Comparison of ENCODE assay signal across 11 mouse cellular contexts in the genomic region with DNA sequence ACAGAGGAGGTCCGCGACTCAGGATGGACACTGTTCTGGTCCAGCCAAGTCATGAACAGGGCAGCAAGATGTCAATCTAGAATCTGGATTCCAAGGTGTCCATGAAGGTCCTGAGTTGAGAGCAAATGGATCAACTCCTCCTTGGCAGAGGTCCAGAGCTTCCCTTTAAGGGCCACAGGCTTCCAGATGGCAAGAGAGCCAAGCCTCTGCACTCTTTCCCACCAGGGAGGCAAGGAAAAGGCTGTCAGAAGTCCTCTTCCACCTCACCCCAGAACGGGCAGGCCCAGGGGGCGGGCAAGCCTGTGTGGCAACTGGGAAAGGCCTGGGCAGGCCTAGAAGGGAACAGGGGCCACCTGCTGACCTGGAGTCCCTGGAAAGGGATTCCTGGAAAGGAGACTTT. TPM values are rescaled to one million over a fixed set of nuclear protein-coding genes. Genes with fewer than 3 reads are reported as not detected.
DNase-seq lines count a peak whose midpoint lies in the region; ATAC-seq lines count a peak whose summit lies in the region.
"Had no signal": no experiment of that assay in that cellular context is flagged by ENCODE, and none has a peak within 500 bp of the region (broad histone marks: within the 10 kb centered on the region; RNA-seq: fewer than 3 reads in every experiment).

No protein-coding gene starts in this region.

- H3K27me3 ChIP-seq in embryonic facial prominence, embryonic 12.5 days: no peaks in the 10 kb centered on the region
- no peaks in the 10 kb centered on the region for H3K27me3 ChIP-seq in hindbrain, embryonic 13.5 days
- H3K27me3 ChIP-seq in neural tube, embryonic 15.5 days (replicated peaks): no peaks in the 10 kb centered on the region
- H3K27me3 ChIP-seq: liver, embryonic 13.5 days had no signal

- H3K27ac ChIP-seq in embryonic facial prominence, embryonic 12.5 days: peak overlapping the region; percentile 5; the same call in 1 of the 2 replicates
- H3K27ac ChIP-seq in hindbrain, embryonic 13.5 days: peak overlapping the region; percentile 77
- H3K27ac ChIP-seq in neural tube, embryonic 15.5 days (replicated peaks): 0 out of 2 replicates have a peak overlapping the region, but pooled peaks have one; percentile 58
- H3K27ac ChIP-seq: liver, embryonic 13.5 days had no signal

- H3K4me3 ChIP-seq in embryonic facial prominence, embryonic 12.5 days: no peak overlapping the region
- no peak overlapping the region for H3K4me3 ChIP-seq in hindbrain, embryonic 13.5 days
- H3K4me3 ChIP-seq in neural tube, embryonic 15.5 days (replicated peaks): no peak overlapping the region
- H3K4me3 ChIP-seq: liver, embryonic 13.5 days had no signal

- 78% methylated on average over 4 of the region's 4 CpGs for WGBS in embryonic facial prominence, embryonic 12.5 days
- WGBS in hindbrain, embryonic 13.5 days: 69% methylated on average over 4 of the region's 4 CpGs
- WGBS in neural tube, embryonic 15.5 days: 85% methylated on average over 4 of the region's 4 CpGs

- H3K9me3 ChIP-seq in embryonic facial prominence, embryonic 12.5 days: no peaks in the 10 kb centered on the region
- no peaks in the 10 kb centered on the region for H3K9me3 ChIP-seq in hindbrain, embryonic 13.5 days
- no peaks in the 10 kb centered on the region for H3K9me3 ChIP-seq in neural tube, embryonic 15.5 days (replicated peaks)
- H3K9me3 ChIP-seq: liver, embryonic 13.5 days had no signal

- H3K4me2 ChIP-seq in embryonic facial prominence, embryonic 12.5 days (replicated peaks): no peak overlapping the region
- H3K4me2 ChIP-seq in hindbrain, embryonic 13.5 days: no peak overlapping the region
- H3K4me2 ChIP-seq in neural tube, embryonic 15.5 days: no peak overlapping the region
- H3K4me2 ChIP-seq: liver, embryonic 13.5 days had no signal

- DNase-seq in left cerebral cortex, postnatal 4 days: peak; percentile 60
- no peak for DNase-seq in left cerebral cortex, adult 8-10 months (ENCODE audit: low spot score in 2 of 2)
- DNase-seq in spleen, adult 12 weeks (ENCODE audit: low spot score): no peak
- DNase-seq in ovary, postnatal 14 days (ENCODE audit: low spot score): no peak
- no peak for DNase-seq in gastrocnemius, adult 18-20 months (ENCODE audit: low spot score)
- DNase-seq: adrenal gland, postnatal 36 days; liver, embryonic 13.5 days; thymus, postnatal 25 days had no signal

- intact Hi-C loops in left cerebral cortex, postnatal 4 days (cut with DNase I): no loop called here

- no peak overlapping the region for H3K9ac ChIP-seq in embryonic facial prominence, embryonic 12.5 days
- H3K9ac ChIP-seq in hindbrain, embryonic 13.5 days: no peak overlapping the region
- no peak overlapping the region for H3K9ac ChIP-seq in neural tube, embryonic 15.5 days (replicated peaks)
- H3K9ac ChIP-seq: liver, embryonic 13.5 days had no signal

- no peaks in the 10 kb centered on the region for H3K4me1 ChIP-seq in embryonic facial prominence, embryonic 12.5 days
- H3K4me1 ChIP-seq in hindbrain, embryonic 13.5 days (replicated peaks): peaks cover 49% of the 10 kb centered on the region
- H3K4me1 ChIP-seq in neural tube, embryonic 15.5 days: peaks cover 31% of the 10 kb centered on the region
- H3K4me1 ChIP-seq: liver, embryonic 13.5 days had no signal

- no peaks in the 10 kb centered on the region for H3K36me3 ChIP-seq in embryonic facial prominence, embryonic 12.5 days
- H3K36me3 ChIP-seq in hindbrain, embryonic 13.5 days: no peaks in the 10 kb centered on the region
- no peaks in the 10 kb centered on the region for H3K36me3 ChIP-seq in neural tube, embryonic 15.5 days
- H3K36me3 ChIP-seq: liver, embryonic 13.5 days had no signal

- ATAC-seq in embryonic facial prominence, embryonic 12.5 days (ENCODE audit: insufficient number of reproducible peaks, insufficient read depth, low FRiP score, low TSS enrichment): no peak
- ATAC-seq in hindbrain, embryonic 13.5 days (ENCODE audit: low FRiP score): no peak
- no peak for ATAC-seq in neural tube, embryonic 15.5 days (ENCODE audit: low FRiP score)

RNA-seq across cellular contexts. Expression of a gene that starts 58.7 kb away (rescaled TPM):
- total RNA-seq in left cerebral cortex, postnatal 4 days (2021): 10 to 100 TPM; 35.8 to 36.2 TPM
- 10 to 100 TPM; 23.4 to 29.3 (median 26.5) TPM for total RNA-seq in left cerebral cortex, adult 8-10 months (2022)
- 7.2 TPM in 2 replicates for polyA plus RNA-seq in embryonic facial prominence, embryonic 12.5 days (2016; fragmentation: Nextera tagmentation; extraction: Ambion mirVana)
- 11.3 and 14.0 TPM in 2 replicates for polyA plus RNA-seq in hindbrain, embryonic 13.5 days (2015; fragmentation: Nextera tagmentation; extraction: Ambion mirVana)
- 12.4 and 13.9 TPM in 2 replicates for polyA plus RNA-seq in neural tube, embryonic 15.5 days (2015; fragmentation: Nextera tagmentation; extraction: Ambion mirVana)
- 1 to 10 TPM; 2.4 to 3.0 TPM for total RNA-seq in gastrocnemius, adult 18-20 months (2021)

Comparison
In these comparisons a context has a peak if more than half of its experiments do, and no peak if none do; other contexts are left out.
1. H3K27ac ChIP-seq: peak in every context shown above with its lines; median percentile 77 in hindbrain, embryonic 13.5 days; 58 in neural tube, embryonic 15.5 days; 5 in embryonic facial prominence, embryonic 12.5 days.
2. RNA of a gene that starts 58.7 kb away (total RNA-seq): 35.8 to 36.2 TPM in left cerebral cortex, postnatal 4 days and 23.4 to 29.3 TPM in left cerebral cortex, adult 8-10 months; 2.4 to 3.0 TPM in gastrocnemius, adult 18-20 months; every median in the first group is over 4 times any median in the second.